ENCODE assay signal across 8 mouse cellular contexts in genomic region chrX:94674977-94675376, GRCm38 (mm10). TPM values are rescaled to one million over a fixed set of nuclear protein-coding genes. Genes with fewer than 3 reads are reported as not detected.
DNase-seq lines count a peak whose midpoint lies in the region; ATAC-seq and TF ChIP-seq lines count a peak whose summit lies in the region.

No protein-coding gene starts in this region.

- H3K4me1 ChIP-seq in forebrain, postnatal 0 days (ENCODE audit: insufficient read depth), result no peaks in the 10 kb centered on the region
- no peaks in the 10 kb centered on the region for H3K4me1 ChIP-seq in forebrain, embryonic 13.5 days

- no peak overlapping the region for H3K4me2 ChIP-seq in forebrain, postnatal 0 days (ENCODE audit: low read depth)
- no peak overlapping the region for H3K4me2 ChIP-seq in forebrain, embryonic 13.5 days

- peak; percentile 71 for DNase-seq in forebrain, postnatal 0 days
- peak; percentile 6 for DNase-seq in ovary, postnatal 36 days (ENCODE audit: low spot score)
- no peak for DNase-seq in ovary, postnatal 10 days (ENCODE audit: low spot score)
- DNase-seq in cerebellum, postnatal 10 days, result peak; percentile 27 to 65
- peak; percentile 2 to 71 for DNase-seq in layer of hippocampus, adult 18-20 months (ENCODE audit: low spot score in 2 of 2)
- DNase-seq in mesoderm, embryonic 11.5 days (ENCODE audit: low read depth, low spot score), result peak; percentile 54

- H3K9ac ChIP-seq in forebrain, postnatal 0 days, result no peak overlapping the region
- no peak overlapping the region for H3K9ac ChIP-seq in forebrain, embryonic 13.5 days

- H3K36me3 ChIP-seq in forebrain, postnatal 0 days (ENCODE audit: insufficient read depth), result no peaks in the 10 kb centered on the region
- H3K36me3 ChIP-seq in forebrain, embryonic 13.5 days (ENCODE audit: poor library complexity, severe bottlenecking), result no peaks in the 10 kb centered on the region

- WGBS in forebrain, postnatal 0 days, result 45% methylated on average over 4 of the region's 4 CpGs
- 44% methylated on average over 4 of the region's 4 CpGs for WGBS in forebrain, embryonic 13.5 days

- no peak; the same call in 1 of the 2 replicates for ATAC-seq in forebrain, postnatal 0 days
- no peak for ATAC-seq in forebrain, embryonic 13.5 days
- no peak for ATAC-seq in megakaryocyte, adult 5-6 weeks (ENCODE audit: poor library complexity, severe bottlenecking)

- no peaks in the 10 kb centered on the region for H3K9me3 ChIP-seq in forebrain, postnatal 0 days (ENCODE audit: low read length)
- no peaks in the 10 kb centered on the region for H3K9me3 ChIP-seq in forebrain, embryonic 13.5 days (replicated peaks)

- no peak overlapping the region for H3K4me3 ChIP-seq in forebrain, postnatal 0 days (ENCODE audit: low read depth, low read length)
- H3K4me3 ChIP-seq in forebrain, embryonic 13.5 days, result no peak overlapping the region

- no peak overlapping the region for H3K27ac ChIP-seq in forebrain, postnatal 0 days (ENCODE audit: low read depth, low read length)
- H3K27ac ChIP-seq in forebrain, embryonic 13.5 days, result no peak overlapping the region

- H3K27me3 ChIP-seq in forebrain, postnatal 0 days (ENCODE audit: insufficient read depth, low read length), result no peaks in the 10 kb centered on the region
- H3K27me3 ChIP-seq in forebrain, embryonic 13.5 days, result no peaks in the 10 kb centered on the region

- peak; percentile 64 for TF ChIP-seq CTCF in forebrain, postnatal 0 days (IDR thresholded peaks at IDR 0.05; ENCODE audit: low read depth)

RNA-seq across cellular contexts. Expression of gene Gspt2, which starts 39.1 kb away (rescaled TPM):
- total RNA-seq in forebrain, postnatal 0 days (2014; rRNA removed), result 11.8 and 14.2 TPM in 2 replicates
- 14.0 and 20.5 TPM in 2 replicates for polyA plus RNA-seq in forebrain, postnatal 0 days (2015; fragmentation: Nextera tagmentation; extraction: Ambion mirVana)
- polyA plus RNA-seq in forebrain, embryonic 13.5 days (2015; fragmentation: Nextera tagmentation; extraction: Ambion mirVana), result 9.6 and 10.9 TPM in 2 replicates
- 10 to 100 TPM; 37.9 to 41.4 TPM for total RNA-seq in layer of hippocampus, adult 18-20 months (2021)
- 8.1 and 8.6 TPM in 2 replicates for total RNA-seq in megakaryocyte, adult 5-6 weeks (2015)
- total RNA-seq in megakaryocyte, adult 5-6 weeks (2017), result 8.0 and 9.2 TPM in 2 replicates

RNA-seq across cellular contexts. Expression of gene Zxdb, which starts 49.4 kb away (rescaled TPM):
- 18.2 and 25.9 TPM in 2 replicates for total RNA-seq in forebrain, postnatal 0 days (2014; rRNA removed)
- polyA plus RNA-seq in forebrain, postnatal 0 days (2015; fragmentation: Nextera tagmentation; extraction: Ambion mirVana), result 1.4 TPM in 2 replicates
- 1.3 and 1.5 TPM in 2 replicates for polyA plus RNA-seq in forebrain, embryonic 13.5 days (2015; fragmentation: Nextera tagmentation; extraction: Ambion mirVana)
- total RNA-seq in layer of hippocampus, adult 18-20 months (2021), result 10 to 100 TPM; 20.3 to 20.8 TPM
- total RNA-seq in megakaryocyte, adult 5-6 weeks (2015), result 6.9 and 7.8 TPM in 2 replicates
- 4.2 and 5.4 TPM in 2 replicates for total RNA-seq in megakaryocyte, adult 5-6 weeks (2017)
